Mouse (Mus musculus) midbrain, embryonic 11.5 days (tissue): ENCODE results near the gene Krtap10-4. TPM values are rescaled to one million over a fixed set of nuclear protein-coding genes. Genes with fewer than 3 reads are reported as not detected.
"Not testable (repeated sequence)": the region's sequence is repeated elsewhere in the genome, so short reads cannot be mapped to it uniquely, and the experiment has no call there.

Source experiments
- ATAC-seq: fragments of 200-750 bp; cut with Nextera tagmentation; 2 replicates; pipeline ENCODE4 v1.8.0; 2017; ENCODE audit warnings: moderate TSS enrichment, moderate library complexity; ENCODE audit not compliant: low FRiP score
- DNase-seq: peaks from one replicate; pipeline ENCODE4 v3.0.0; 2015; ENCODE audit warnings: low spot score; ENCODE audit errors: missing footprints
- H3K27ac ChIP-seq: fragments of 300-500 bp; sonication (generic); 2 replicates; pipeline ENCODE4 v1.5.1; 2014; ENCODE audit warnings: low read depth, low read length
- H3K27me3 ChIP-seq: fragments of 300-500 bp; sonication (generic); 2 replicates; pipeline ENCODE4 v1.6.1; 2014; ENCODE audit warnings: mild to moderate bottlenecking, low read length, moderate library complexity, mixed read lengths; ENCODE audit not compliant: control insufficient read depth, insufficient read depth
- H3K36me3 ChIP-seq: fragments of 300-500 bp; sonication (generic); 2 replicates; pipeline ENCODE4 v1.6.1; 2014; ENCODE audit warnings: mild to moderate bottlenecking, low read length, moderate library complexity, mixed read lengths; ENCODE audit not compliant: control insufficient read depth, insufficient read depth
- H3K4me1 ChIP-seq: fragments of 300-500 bp; sonication (generic); 2 replicates; pipeline ENCODE4 v1.6.1; 2014; ENCODE audit warnings: low read length; ENCODE audit not compliant: control insufficient read depth, insufficient read depth
- H3K4me2 ChIP-seq: fragments of 300-500 bp; sonication (generic); 2 replicates; pipeline ENCODE4 v1.6.1; 2014; ENCODE audit warnings: mild to moderate bottlenecking, moderate library complexity
- H3K4me3 ChIP-seq: fragments of 300-500 bp; sonication (generic); 2 replicates; pipeline ENCODE4 v1.5.1; 2014; ENCODE audit warnings: low read depth, low read length
- H3K9ac ChIP-seq: fragments of 300-500 bp; sonication (generic); 2 replicates; pipeline ENCODE4 v1.6.1; 2014; ENCODE audit warnings: low read length
- H3K9me3 ChIP-seq: fragments of 300-500 bp; sonication (generic); 2 replicates; pipeline ENCODE4 v1.6.1; 2016; ENCODE audit warnings: low read length; ENCODE audit not compliant: control insufficient read depth
- WGBS: fragments of 180-500 bp; shearing (Covaris S2); extraction: QIAGEN DNeasy Blood & Tissue Kit; methylation state at CpG from one replicate; pipeline ENCODE4 v1.1.7; 2014; 5-methylcytosine and 5-hydroxymethylcytosine counted together
- polyA plus RNA-seq: library from polyadenylated mRNA; unstranded; fragments of >200 nt; fragmentation: Nextera tagmentation; extraction: Ambion mirVana; gene quantifications from 2 replicates; pipeline ENCODE4 v1.2.1, GENCODE M21; 2014

The Krtap10-4 gene
- polyA plus RNA-seq, 1 experiment from 2014 or later = not detected

- no peak within 1 kb of the TSS for H3K4me3 ChIP-seq
- H3K27me3 ChIP-seq = no peaks in the 10 kb centered on the region
- H3K36me3 ChIP-seq = no peaks in the 10 kb centered on the region
- DNase-seq = peak; percentile 79
- H3K4me2 ChIP-seq = no peak within 1 kb of the TSS
- no peak within 1 kb of the TSS for H3K9ac ChIP-seq
- peaks cover 2% of the 10 kb centered on the region; the same call in 1 of the 2 replicates for H3K4me1 ChIP-seq
- no peaks in the 10 kb centered on the region for H3K9me3 ChIP-seq
- ATAC-seq = no peak
- 65% methylated on average over 8 of the region's 8 CpGs for WGBS
- H3K27ac ChIP-seq = no peak within 1 kb of the TSS
Measured at GRCm38 (mm10) chr10:77798921-77799508, 27.9 kb downstream of the Krtap10-4 start, which contains the start of gene Gm19668. Gm19668 (minus strand) TSS chr10:77799133.

- not testable (repeated sequence) for H3K27me3 ChIP-seq, H3K27ac ChIP-seq, ATAC-seq, H3K4me2 ChIP-seq, H3K4me1 ChIP-seq, H3K4me3 ChIP-seq, H3K36me3 ChIP-seq, H3K9me3 ChIP-seq, H3K9ac ChIP-seq
- WGBS = 31% methylated on average over 3 of the region's 3 CpGs
- peak; percentile 81 for DNase-seq
Measured at GRCm38 (mm10) chr10:77798164-77798920, 28.6 kb downstream of the Krtap10-4 start.

- 19% methylated on average over 3 of the region's 3 CpGs for WGBS
- Histone ChIP-seq H3K4me2 (no peak overlapping the region), H3K4me1 (peaks cover 2% of the 10 kb centered on the region; the same call in 1 of the 2 replicates), H3K4me3 (no peak overlapping the region), H3K27ac (no peak overlapping the region), H3K9me3 (no peaks in the 10 kb centered on the region), H3K36me3 (no peaks in the 10 kb centered on the region), H3K9ac (no peak overlapping the region), H3K27me3 (no peaks in the 10 kb centered on the region)
- DNase-seq (peak; percentile 85), ATAC-seq (no peak)
Measured at GRCm38 (mm10) chr10:77797677-77798076, 29.2 kb downstream of the Krtap10-4 start.

GRCm38 (mm10) chr10:77794976-77795375, 31.9 kb downstream of the Krtap10-4 start, which contains the start of gene Gm9639:
Gm9639 (minus strand) TSS chr10:77795076.
- Histone ChIP-seq H3K4me3 (no peak within 1 kb of the TSS), H3K36me3 (no peaks in the 10 kb centered on the region), H3K9me3 (no peaks in the 10 kb centered on the region), H3K9ac (no peak within 1 kb of the TSS), H3K4me1 (peaks cover 2% of the 10 kb centered on the region; the same call in 1 of the 2 replicates), H3K27ac (no peak within 1 kb of the TSS), H3K27me3 (no peaks in the 10 kb centered on the region), H3K4me2 (no peak within 1 kb of the TSS)
- no peak for ATAC-seq
- peak; percentile 51 for DNase-seq
- WGBS = 64% methylated on average over 2 of the region's 2 CpGs

- no peaks in the 10 kb centered on the region for H3K36me3 ChIP-seq
- H3K27ac ChIP-seq = no peak overlapping the region
- no peak overlapping the region for H3K4me2 ChIP-seq
- no peak overlapping the region for H3K4me3 ChIP-seq
- no peaks in the 10 kb centered on the region for H3K4me1 ChIP-seq
- WGBS = 88% methylated on average over 2 of the region's 2 CpGs
- H3K9me3 ChIP-seq = no peaks in the 10 kb centered on the region
- ATAC-seq (no peak), DNase-seq (peak; percentile 76)
- H3K9ac ChIP-seq = no peak overlapping the region
- no peaks in the 10 kb centered on the region for H3K27me3 ChIP-seq
Measured at GRCm38 (mm10) chr10:77788621-77789020, 38.3 kb downstream of the Krtap10-4 start.

GRCm38 (mm10) chr10:77787876-77788275, 39.0 kb downstream of the Krtap10-4 start, which contains the start of gene Gm7137:
Gm7137 (minus strand) TSS chr10:77788200.
- H3K4me1 ChIP-seq, DNase-seq, H3K36me3 ChIP-seq, H3K9me3 ChIP-seq, H3K9ac ChIP-seq, H3K4me2 ChIP-seq, H3K27me3 ChIP-seq, H3K27ac ChIP-seq, ATAC-seq, H3K4me3 ChIP-seq: not testable (repeated sequence)
- WGBS = no CpG with 5 or more reads among the region's 1 CpGs

- H3K4me2 ChIP-seq, H3K27ac ChIP-seq, H3K36me3 ChIP-seq, ATAC-seq, H3K9ac ChIP-seq, H3K27me3 ChIP-seq, H3K4me1 ChIP-seq, H3K9me3 ChIP-seq, H3K4me3 ChIP-seq, DNase-seq: not testable (repeated sequence)
- 100% methylated on average over 1 of the region's 3 CpGs for WGBS
Measured at GRCm38 (mm10) chr10:77783396-77783795, 43.5 kb downstream of the Krtap10-4 start.

GRCm38 (mm10) chr10:77782442-77782841, 44.5 kb downstream of the Krtap10-4 start, which contains the start of gene Gm3250:
Gm3250 (minus strand) TSS chr10:77782542.
- DNase-seq, H3K4me3 ChIP-seq, H3K27me3 ChIP-seq, H3K36me3 ChIP-seq, H3K27ac ChIP-seq, H3K9ac ChIP-seq, H3K4me1 ChIP-seq, H3K4me2 ChIP-seq, ATAC-seq, H3K9me3 ChIP-seq: not testable (repeated sequence)
- WGBS = no CpG with 5 or more reads among the region's 1 CpGs

GRCm38 (mm10) chr10:77776844-77777243, 50.1 kb downstream of the Krtap10-4 start, which contains the start of gene Gm7138:
Gm7138 (minus strand) TSS chr10:77776944.
- WGBS = 62% methylated on average over 1 of the region's 1 CpGs
- not testable (repeated sequence) for H3K4me3 ChIP-seq, H3K9me3 ChIP-seq, H3K4me1 ChIP-seq, DNase-seq, ATAC-seq, H3K27me3 ChIP-seq, H3K4me2 ChIP-seq, H3K27ac ChIP-seq, H3K36me3 ChIP-seq, H3K9ac ChIP-seq
